Mouse (Mus musculus) cortical plate, adult 2 months (tissue): ENCODE results near the gene Pnpla3.

Experiments
- CTCF ChIP-seq: fragments of 200-500 bp; IDR thresholded peaks from 2 replicates; pipeline ENCODE4 v1.5.1; 2011; ENCODE audit warnings: mild to moderate bottlenecking, control low read depth, low read length; ENCODE audit not compliant: insufficient read depth; ENCODE audit errors: extremely low read depth
- POLR2A ChIP-seq: fragments of 200-500 bp; IDR thresholded peaks from 2 replicates; pipeline ENCODE4 v1.6.1; 2011; ENCODE audit warnings: mild to moderate bottlenecking, low read length, control low read depth; ENCODE audit not compliant: insufficient read depth; ENCODE audit errors: extremely low read depth

DNA sequence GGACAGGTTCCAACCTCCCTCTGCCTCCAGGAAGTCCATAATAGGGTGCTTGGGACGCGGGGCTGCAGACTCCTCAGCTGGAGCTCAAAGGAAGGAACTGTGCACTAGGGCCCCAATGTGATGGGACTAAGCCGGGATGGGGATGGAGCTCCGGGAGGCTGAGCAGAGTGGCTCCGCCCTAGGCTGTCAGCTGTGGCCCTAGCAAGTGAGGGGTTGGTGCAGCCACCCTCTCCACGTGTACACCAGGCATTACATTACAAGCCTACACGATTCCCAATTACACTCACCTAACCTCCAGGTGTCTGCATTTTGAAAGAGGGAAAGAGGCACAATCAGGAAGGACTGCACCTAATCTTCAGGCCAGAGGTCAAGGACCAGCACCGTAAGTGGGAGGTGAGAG, 44.6 kb upstream of the Pnpla3 start, which contains the start of gene Pnpla5:
- TF ChIP-seq CTCF (no peak), POLR2A (no peak)
